Comparison of ENCODE assay signal across 23 mouse cellular contexts in genomic region chr4:138899361-138899760, GRCm38 (mm10). TPM values are rescaled to one million over a fixed set of nuclear protein-coding genes. Genes with fewer than 3 reads are reported as not detected.
"Had no signal": no experiment of that assay in that cellular context is flagged by ENCODE, and none has a peak within 500 bp of the region (broad histone marks: within the 10 kb centered on the region; RNA-seq: fewer than 3 reads in every experiment).

No protein-coding gene starts in this region.

- H3K4me2 ChIP-seq: lung, embryonic 14.5 days; midbrain, embryonic 12.5 days; neural tube, embryonic 12.5 days; stomach, embryonic 15.5 days had no signal

- H3K27me3 ChIP-seq: midbrain, embryonic 12.5 days; neural tube, embryonic 12.5 days; stomach, embryonic 15.5 days had no signal

- H3K9me3 ChIP-seq: midbrain, embryonic 10.5 days; midbrain, embryonic 12.5 days; neural tube, embryonic 12.5 days; stomach, embryonic 15.5 days had no signal

- H3K4me1 ChIP-seq: midbrain, embryonic 10.5 days; midbrain, embryonic 12.5 days; neural tube, embryonic 12.5 days; stomach, embryonic 15.5 days had no signal

- H3K9ac ChIP-seq: lung, embryonic 14.5 days; midbrain, embryonic 12.5 days; neural tube, embryonic 12.5 days; stomach, embryonic 15.5 days had no signal

- H3K27ac ChIP-seq: midbrain, embryonic 10.5 days; midbrain, embryonic 12.5 days; neural tube, embryonic 12.5 days; stomach, embryonic 15.5 days; stomach, postnatal 0 days had no signal

- DNase-seq: lung, adult 18-20 months; lung, embryonic 14.5 days; lung, postnatal 10 days; lung, postnatal 4 days; midbrain, embryonic 14.5 days; right cerebral cortex, postnatal 14 days; thymus, adult 18-20 months; thymus, postnatal 14 days; thymus, postnatal 36 days had no signal

- ATAC-seq: midbrain, embryonic 16.5 days had no signal

- H3K4me3 ChIP-seq: midbrain, embryonic 10.5 days; midbrain, embryonic 12.5 days; neural tube, embryonic 12.5 days; stomach, embryonic 15.5 days had no signal

RNA-seq across cellular contexts. Expression of gene Pla2g2e, which starts 21.6 kb away (rescaled TPM):
- total RNA-seq: megakaryocyte, adult 5-6 weeks; megakaryocyte-erythroid progenitor cell, adult 5-6 weeks; monocyte, adult 5-6 weeks; neutrophil, adult 5-6 weeks had no signal
- polyA plus RNA-seq: lung, embryonic 14.5 days; lung, embryonic 16.5 days; midbrain, embryonic 10.5 days; midbrain, embryonic 12.5 days; midbrain, embryonic 14.5 days; midbrain, embryonic 16.5 days; neural tube, embryonic 12.5 days; neural tube, embryonic 14.5 days; stomach, embryonic 15.5 days; stomach, postnatal 0 days had no signal

RNA-seq across cellular contexts. Expression of gene Gm13030, which starts 25.6 kb away (rescaled TPM):
- total RNA-seq: megakaryocyte, adult 5-6 weeks; megakaryocyte-erythroid progenitor cell, adult 5-6 weeks; monocyte, adult 5-6 weeks; neutrophil, adult 5-6 weeks had no signal
- polyA plus RNA-seq: lung, embryonic 14.5 days; lung, embryonic 16.5 days; midbrain, embryonic 10.5 days; midbrain, embryonic 12.5 days; midbrain, embryonic 14.5 days; midbrain, embryonic 16.5 days; neural tube, embryonic 12.5 days; neural tube, embryonic 14.5 days; spleen, adult 2 months; stomach, embryonic 15.5 days; stomach, postnatal 0 days; thymus, postnatal 0 days had no signal

RNA-seq across cellular contexts. Expression of gene Pla2g5, which starts 36.1 kb away (rescaled TPM):
- total RNA-seq: megakaryocyte, adult 5-6 weeks; megakaryocyte-erythroid progenitor cell, adult 5-6 weeks; monocyte, adult 5-6 weeks; neutrophil, adult 5-6 weeks had no signal
- polyA plus RNA-seq: midbrain, embryonic 12.5 days; neural tube, embryonic 12.5 days had no signal
